Mouse (Mus musculus): ENCODE results near the gene Acot7. TPM values are rescaled to one million over a fixed set of nuclear protein-coding genes. Genes with fewer than 3 reads are reported as not detected.

Gene Acot7
- polyA plus RNA-seq, 1 experiment from 2014 or later = 63.4 TPM

DNA sequence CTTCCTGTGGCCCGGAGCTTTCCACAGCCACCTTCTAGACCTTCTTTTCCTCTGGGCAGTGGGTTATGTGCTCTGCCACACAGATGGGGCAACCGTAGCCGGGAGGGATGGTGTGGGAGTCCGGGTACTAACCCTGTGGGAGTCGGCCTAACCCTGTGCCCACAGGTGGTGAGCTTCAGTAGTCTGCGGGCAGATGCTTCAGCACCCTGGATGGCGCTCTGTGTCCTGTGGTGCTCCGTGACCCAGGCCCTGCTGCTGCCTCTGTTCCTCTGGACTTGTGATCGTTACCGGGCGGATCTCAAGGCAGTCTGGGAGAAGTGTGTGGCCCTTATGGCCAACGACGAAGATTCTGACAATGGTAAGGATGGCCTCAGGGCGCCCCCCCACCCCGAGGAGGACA lies 103.7 kb downstream of the Acot7 start:
- no peaks in the 10 kb centered on the region for H3K36me3 ChIP-seq (ENCODE audit: insufficient read depth, low read length)
- no peak for ATAC-seq
- DNase-seq (ENCODE audit: low spot score) = no peak
- WGBS = 59% methylated on average over 15 of the region's 15 CpGs
- H3K9me3 ChIP-seq (ENCODE audit: low read length) = no peaks in the 10 kb centered on the region
- H3K27me3 ChIP-seq (replicated peaks; ENCODE audit: insufficient read depth, low read length) = peaks cover 41% of the 10 kb centered on the region
- H3K4me1 ChIP-seq (ENCODE audit: insufficient read depth, low read depth, low read length) = peaks cover 4% of the 10 kb centered on the region; the same call in 1 of the 2 replicates
- no peak for TF ChIP-seq EP300 (IDR thresholded peaks at IDR 0.05)
- TF ChIP-seq CTCF (IDR thresholded peaks at IDR 0.05) = no peak
- no peak overlapping the region for H3K4me2 ChIP-seq (replicated peaks; ENCODE audit: low read depth, low read length)
- H3K27ac ChIP-seq (ENCODE audit: low read length) = no peak overlapping the region
- H3K9ac ChIP-seq (replicated peaks; ENCODE audit: low read depth) = no peak overlapping the region
- no peak overlapping the region for H3K4me3 ChIP-seq (ENCODE audit: low read depth, low read length)

- WGBS = 17% methylated on average over 33 of the region's 34 CpGs
- DNase-seq (ENCODE audit: low spot score) (no peak), ATAC-seq (no peak)
- TF ChIP-seq EP300 (IDR thresholded peaks at IDR 0.05) = no peak
- TF ChIP-seq CTCF (IDR thresholded peaks at IDR 0.05) = no peak
- Histone ChIP-seq H3K9ac (replicated peaks; ENCODE audit: low read depth) (no peak overlapping the region), H3K27ac (ENCODE audit: low read length) (no peak overlapping the region), H3K27me3 (replicated peaks; ENCODE audit: insufficient read depth, low read length) (peaks cover 52% of the 10 kb centered on the region), H3K4me3 (ENCODE audit: low read depth, low read length) (no peak overlapping the region), H3K36me3 (ENCODE audit: insufficient read depth, low read length) (no peaks in the 10 kb centered on the region), H3K9me3 (ENCODE audit: low read length) (no peaks in the 10 kb centered on the region), H3K4me2 (replicated peaks; ENCODE audit: low read depth, low read length) (0 out of 2 replicates have a peak overlapping the region, but pooled peaks have one; percentile 25), H3K4me1 (ENCODE audit: insufficient read depth, low read depth, low read length) (peaks cover 4% of the 10 kb centered on the region; the same call in 1 of the 2 replicates)
These were observed 104.8 kb downstream of the Acot7 start for GRCm38 (mm10) chr4:152282721-152283120.

- Histone ChIP-seq H3K4me1 (ENCODE audit: insufficient read depth, low read depth, low read length) (peaks cover 4% of the 10 kb centered on the region; the same call in 1 of the 2 replicates), H3K9ac (replicated peaks; ENCODE audit: low read depth) (no peak overlapping the region), H3K36me3 (ENCODE audit: insufficient read depth, low read length) (no peaks in the 10 kb centered on the region), H3K4me3 (ENCODE audit: low read depth, low read length) (no peak overlapping the region), H3K27me3 (replicated peaks; ENCODE audit: insufficient read depth, low read length) (peaks cover 58% of the 10 kb centered on the region), H3K27ac (ENCODE audit: low read length) (no peak overlapping the region), H3K4me2 (replicated peaks; ENCODE audit: low read depth, low read length) (0 out of 2 replicates have a peak overlapping the region, but pooled peaks have one; percentile 25), H3K9me3 (ENCODE audit: low read length) (no peaks in the 10 kb centered on the region)
- peak; percentile 89 for ATAC-seq
- 8% methylated on average over 61 of the region's 70 CpGs for WGBS
- peak; percentile 89 for DNase-seq (ENCODE audit: low spot score)
- TF ChIP-seq CTCF (IDR thresholded peaks at IDR 0.05) (peak; percentile 98), EP300 (IDR thresholded peaks at IDR 0.05) (no peak)
These were observed 105.4 kb downstream of the Acot7 start for GRCm38 (mm10) chr4:152283186-152283950.

GRCm38 (mm10) chr4:152285505-152285904 lies 107.6 kb downstream of the Acot7 start:
- 2% methylated on average over 10 of the region's 10 CpGs for WGBS
- H3K27ac ChIP-seq (ENCODE audit: low read length) = no peak overlapping the region
- TF ChIP-seq CTCF (IDR thresholded peaks at IDR 0.05) (peak; percentile 79), EP300 (IDR thresholded peaks at IDR 0.05) (no peak)
- H3K4me3 ChIP-seq (ENCODE audit: low read depth, low read length) = no peak overlapping the region
- peaks cover 4% of the 10 kb centered on the region; the same call in 1 of the 2 replicates for H3K4me1 ChIP-seq (ENCODE audit: insufficient read depth, low read depth, low read length)
- no peaks in the 10 kb centered on the region for H3K36me3 ChIP-seq (ENCODE audit: insufficient read depth, low read length)
- peaks cover 71% of the 10 kb centered on the region for H3K27me3 ChIP-seq (replicated peaks; ENCODE audit: insufficient read depth, low read length)
- ATAC-seq = no peak
- peak; percentile 69 for DNase-seq (ENCODE audit: low spot score)
- H3K9me3 ChIP-seq (ENCODE audit: low read length) = no peaks in the 10 kb centered on the region
- H3K9ac ChIP-seq (replicated peaks; ENCODE audit: low read depth) = no peak overlapping the region
- no peak overlapping the region for H3K4me2 ChIP-seq (replicated peaks; ENCODE audit: low read depth, low read length)

DNA sequence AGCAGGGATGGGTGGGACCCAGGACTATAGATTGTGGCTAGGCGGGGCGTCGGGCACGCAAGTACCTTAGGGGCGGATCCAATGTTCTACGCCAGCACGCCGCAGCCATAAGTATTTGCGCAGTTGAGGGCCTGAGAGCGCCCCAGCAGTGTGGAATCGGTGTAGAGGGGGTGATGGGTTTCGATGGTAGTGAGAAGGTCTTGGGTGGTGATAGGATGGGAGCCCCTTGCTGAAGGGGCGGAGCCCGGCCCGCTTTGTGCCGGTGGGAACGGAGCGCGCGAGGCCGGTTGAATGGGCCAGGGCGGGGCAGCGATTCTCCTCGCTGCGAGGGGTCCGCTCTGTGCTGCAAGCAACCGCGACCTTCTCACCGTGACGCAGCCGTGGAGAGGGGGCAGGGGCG lies 108.2 kb downstream of the Acot7 start:
- 4% methylated on average over 30 of the region's 32 CpGs for WGBS

GRCm38 (mm10) chr4:152286887-152287286 lies 109.0 kb downstream of the Acot7 start:
- Histone ChIP-seq H3K27me3 (replicated peaks; ENCODE audit: insufficient read depth, low read length) (peaks cover 80% of the 10 kb centered on the region), H3K9ac (replicated peaks; ENCODE audit: low read depth) (no peak overlapping the region), H3K27ac (ENCODE audit: low read length) (no peak overlapping the region), H3K4me2 (replicated peaks; ENCODE audit: low read depth, low read length) (no peak overlapping the region), H3K36me3 (ENCODE audit: insufficient read depth, low read length) (no peaks in the 10 kb centered on the region), H3K4me3 (ENCODE audit: low read depth, low read length) (no peak overlapping the region), H3K4me1 (ENCODE audit: insufficient read depth, low read depth, low read length) (peaks cover 4% of the 10 kb centered on the region; the same call in 1 of the 2 replicates), H3K9me3 (ENCODE audit: low read length) (no peaks in the 10 kb centered on the region)
- TF ChIP-seq CTCF (IDR thresholded peaks at IDR 0.05) = no peak; the same call in 1 of the 2 replicates
- TF ChIP-seq EP300 (IDR thresholded peaks at IDR 0.05) = no peak
- 4% methylated on average over 26 of the region's 26 CpGs for WGBS
- peak; percentile 72 for DNase-seq (ENCODE audit: low spot score)
- ATAC-seq = peak; percentile 16; the same call in 1 of the 2 replicates

More for the DNA sequence above, 108.2 kb downstream of the Acot7 start:
- no peak overlapping the region for H3K9ac ChIP-seq (replicated peaks; ENCODE audit: low read depth)
- no peak overlapping the region for H3K4me2 ChIP-seq (replicated peaks; ENCODE audit: low read depth, low read length)
- no peak for DNase-seq (ENCODE audit: low spot score)
- no peaks in the 10 kb centered on the region for H3K9me3 ChIP-seq (ENCODE audit: low read length)
- no peaks in the 10 kb centered on the region for H3K36me3 ChIP-seq (ENCODE audit: insufficient read depth, low read length)
- ATAC-seq = no peak
- H3K4me3 ChIP-seq (ENCODE audit: low read depth, low read length) = no peak overlapping the region
- peaks cover 77% of the 10 kb centered on the region for H3K27me3 ChIP-seq (replicated peaks; ENCODE audit: insufficient read depth, low read length)
- peaks cover 4% of the 10 kb centered on the region; the same call in 1 of the 2 replicates for H3K4me1 ChIP-seq (ENCODE audit: insufficient read depth, low read depth, low read length)
- TF ChIP-seq CTCF (IDR thresholded peaks at IDR 0.05) (no peak), EP300 (IDR thresholded peaks at IDR 0.05) (no peak)
- H3K27ac ChIP-seq (ENCODE audit: low read length) = no peak overlapping the region
